Mouse (Mus musculus) cerebellum, postnatal 10 days (tissue): ENCODE data around the gene Tsks.

ENCODE experiments used
- DNase-seq, 2 experiments: peaks; one replicate each; pipeline ENCODE4 v3.0.0; 2021; ENCODE audit warnings: mixed read lengths in 2 of 2

Tsks gene

GRCm38 (mm10) chr7:44983085-44983484 lies 40.1 kb downstream of the Tsks start:
- DNase-seq = peak; percentile 94 to 96

- no peak for DNase-seq
Measured at GRCm38 (mm10) chr7:44983944-44984832, 41.2 kb downstream of the Tsks start.

- DNase-seq = peak in 1 of 2 experiments; percentile 8
Measured at GRCm38 (mm10) chr7:44984833-44985164, 41.8 kb downstream of the Tsks start.

GRCm38 (mm10) chr7:44985595-44986191 lies 42.7 kb downstream of the Tsks start:
- DNase-seq = peak; percentile 84 to 87

- peak; percentile 97 to 98 for DNase-seq
Measured at GRCm38 (mm10) chr7:44986192-44986878, 43.3 kb downstream of the Tsks start, which contains the start of gene Prmt1. Prmt1 (minus strand) TSS chr7:44986568.

- DNase-seq = no peak
Measured at GRCm38 (mm10) chr7:44986879-44987718, 44.1 kb downstream of the Tsks start.

GRCm38 (mm10) chr7:44996672-44997071 lies 53.7 kb downstream of the Tsks start:
- DNase-seq = no peak

- DNase-seq = peak; percentile 98 to 99
Measured at GRCm38 (mm10) chr7:44997231-44997939, 54.4 kb downstream of the Tsks start, which contains the start of gene Irf3. Irf3 (plus strand) TSS chr7:44997648.

GRCm38 (mm10) chr7:44997940-44998428 lies 55.0 kb downstream of the Tsks start:
- DNase-seq = no peak

GRCm38 (mm10) chr7:44998501-44998955 lies 55.5 kb downstream of the Tsks start, which contains the start of gene Bcl2l12:
Bcl2l12 (minus strand) TSS chr7:44998712.
- peak; percentile 75 to 77 for DNase-seq

GRCm38 (mm10) chr7:44999753-45000152 lies 56.7 kb downstream of the Tsks start:
- DNase-seq = no peak

GRCm38 (mm10) chr7:45000539-45001114 lies 57.6 kb downstream of the Tsks start:
- DNase-seq = peak; percentile 41 to 55

- DNase-seq = no peak
Measured at GRCm38 (mm10) chr7:45002440-45002839, 59.4 kb downstream of the Tsks start.

GRCm38 (mm10) chr7:45004546-45004945 lies 61.5 kb downstream of the Tsks start:
- no peak for DNase-seq

GRCm38 (mm10) chr7:45005321-45005992 lies 62.5 kb downstream of the Tsks start:
- DNase-seq = no peak

- DNase-seq = no peak
Measured at GRCm38 (mm10) chr7:45006503-45006902, 63.5 kb downstream of the Tsks start.

GRCm38 (mm10) chr7:45007141-45007540 lies 64.1 kb downstream of the Tsks start:
- peak in 1 of 2 experiments; percentile 3 for DNase-seq
